Mouse (Mus musculus) heart, postnatal 14 days (tissue): ENCODE data around the gene Lacc1. TPM values are rescaled to one million over a fixed set of nuclear protein-coding genes. Genes with fewer than 3 reads are reported as not detected.
"Not testable (repeated sequence)": the region's sequence is repeated elsewhere in the genome, so short reads cannot be mapped to it uniquely, and the experiment has no call there.

Experiments
- DNase-seq, 2 experiments: peaks; one replicate each; pipeline ENCODE4 v3.0.0; 2021 to 2022
- intact Hi-C: fragments of 180-260 bp; cut with DNase I; formaldehyde crosslinking; loops from one replicate; pipeline ENCODE4 v1.15.1; 2025
- total RNA-seq, 2 experiments: library from RNA; stranded (reverse); gene quantifications; 2 replicates each; pipeline ENCODE4 v1.2.3; 2021

Gene Lacc1
- total RNA-seq, 2 experiments from 2014 or later = 2.7 TPM

- DNase-seq, intact Hi-C loops: not testable (repeated sequence)
Measured at GRCm38 (mm10) chr14:76990351-76990750, 46.4 kb downstream of the Lacc1 start.

GRCm38 (mm10) chr14:76981781-76982180, 54.9 kb downstream of the Lacc1 start:
- no peak for DNase-seq
- intact Hi-C loops = no loop called here

DNA sequence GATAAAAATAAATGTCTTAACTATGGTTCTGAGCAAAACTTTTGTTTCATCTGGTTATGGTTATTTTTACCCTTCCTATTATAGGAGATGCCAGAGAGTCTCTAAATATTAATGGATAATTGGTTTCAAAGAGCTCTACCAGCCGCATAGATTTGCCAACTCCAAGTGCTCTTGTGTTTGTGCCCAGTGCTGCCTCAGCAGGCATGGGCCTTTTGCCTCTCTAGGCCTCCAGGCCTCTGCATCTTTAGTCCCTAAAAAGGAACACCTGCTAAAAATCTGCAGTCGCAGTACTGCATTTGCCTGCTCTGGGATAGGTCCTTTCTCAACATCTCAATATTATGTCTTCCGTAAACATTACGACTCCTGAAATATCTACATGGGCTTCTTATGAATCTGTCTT, 55.5 kb downstream of the Lacc1 start:
- DNase-seq = no peak
- intact Hi-C loops = no loop called here

DNA sequence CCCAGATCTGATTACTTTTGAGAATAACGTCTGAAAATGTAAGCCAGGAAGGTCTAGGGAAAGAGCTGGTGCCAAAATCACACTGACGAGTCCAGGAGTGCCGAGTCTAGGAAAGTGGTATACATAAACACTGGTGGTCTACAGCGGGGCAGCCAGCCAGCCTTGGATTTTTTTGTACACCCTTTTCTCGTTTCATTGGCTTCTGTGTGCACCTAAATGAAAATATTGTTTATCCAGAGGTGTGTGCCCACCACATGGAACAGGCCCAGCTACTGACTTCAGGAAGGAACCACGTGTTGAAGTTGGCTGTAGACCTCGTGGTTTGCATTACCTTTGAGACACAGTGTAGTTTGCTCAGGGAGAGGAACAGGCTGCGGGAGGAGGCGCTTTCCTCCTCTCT, 57.1 kb downstream of the Lacc1 start:
- no peak for DNase-seq
- intact Hi-C loops = no loop called here

Other genes starting within 250 kb of the Lacc1 start
- gene Ccdc122, start 132 bp downstream of the Lacc1 start, total RNA-seq = under 1 TPM; 0.49 to 0.74 TPM
- 1 to 10 TPM in 1 of 2 experiments, under 1 TPM in 1; 0.98 to 1.5 TPM for gene Enox1, start 119.9 kb upstream of the Lacc1 start, total RNA-seq